23 mouse cellular contexts compared by ENCODE assay signal in the genomic region with DNA sequence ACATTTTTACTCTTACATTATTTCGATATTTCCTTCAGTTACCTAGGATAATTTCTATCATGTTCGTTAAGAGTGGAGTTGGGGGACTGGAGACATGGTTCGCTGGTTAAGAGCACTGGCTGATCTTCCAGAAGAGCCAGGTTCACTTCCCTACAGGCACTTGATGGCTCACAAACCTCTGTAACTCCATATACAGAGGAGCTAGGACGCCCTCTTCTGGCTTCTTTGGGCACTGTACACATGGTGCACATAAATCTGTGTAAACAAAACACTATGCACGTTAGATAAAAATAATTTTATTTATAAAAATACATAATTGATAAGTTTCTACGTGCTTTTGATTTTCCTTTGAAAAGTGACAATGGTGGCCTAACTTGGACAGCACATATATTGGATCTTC.
DNase-seq lines count a peak whose midpoint lies in the region; ATAC-seq and TF ChIP-seq lines count a peak whose summit lies in the region.
"Had no signal": no experiment of that assay in that cellular context is flagged by ENCODE, and none has a peak within 500 bp of the region (broad histone marks: within the 10 kb centered on the region; RNA-seq: fewer than 3 reads in every experiment).

No protein-coding gene starts in this region.

- peak; percentile 52 for TF ChIP-seq CTCF in intestine, postnatal 0 days (IDR thresholded peaks at IDR 0.05; ENCODE audit: low read depth)

- no peaks in the 10 kb centered on the region for H3K4me1 ChIP-seq in intestine, postnatal 0 days (replicated peaks; ENCODE audit: control insufficient read depth, insufficient read depth, low read length)
- H3K4me1 ChIP-seq in intestine, embryonic 15.5 days (replicated peaks): no peaks in the 10 kb centered on the region
- H3K4me1 ChIP-seq in ES-E14 (ENCODE audit: control insufficient read depth in 2 of 2, insufficient read depth in 2 of 2, low read length in 2 of 2, poor library complexity in 1 of 2): no peaks in the 10 kb centered on the region
- H3K4me1 ChIP-seq: forebrain, embryonic 10.5 days; megakaryocyte, embryonic 14.5 days; midbrain, embryonic 13.5 days; neural tube, embryonic 13.5 days had no signal

- H3K27ac ChIP-seq in intestine, postnatal 0 days (ENCODE audit: low read depth, low read length): no peak overlapping the region
- H3K27ac ChIP-seq in intestine, embryonic 15.5 days: no peak overlapping the region
- H3K27ac ChIP-seq in ES-E14 (ENCODE audit: insufficient read depth, low read depth, low read length, poor library complexity, severe bottlenecking): no peak overlapping the region
- H3K27ac ChIP-seq: forebrain, embryonic 10.5 days; heart, embryonic 13.5 days; hindbrain, embryonic 14.5 days; limb, embryonic 12.5 days; midbrain, embryonic 13.5 days; neural tube, embryonic 13.5 days had no signal

- H3K9ac ChIP-seq in intestine, postnatal 0 days (ENCODE audit: low read depth, low read length): no peak overlapping the region
- H3K9ac ChIP-seq in intestine, embryonic 15.5 days: no peak overlapping the region
- no peak overlapping the region for H3K9ac ChIP-seq in ES-E14 (ENCODE audit: insufficient read depth, low read depth, low read length, poor library complexity, severe bottlenecking)
- H3K9ac ChIP-seq: heart, embryonic 13.5 days; hindbrain, embryonic 14.5 days; limb, embryonic 12.5 days; liver, postnatal 0 days; midbrain, embryonic 13.5 days; neural tube, embryonic 13.5 days had no signal

- DNase-seq in lung, postnatal 36 days: peak; percentile 22
- DNase-seq in lung, adult 18-20 months: no peak
- DNase-seq in ES-E14 (ENCODE audit: low read depth, low spot score): peak; percentile 20
- DNase-seq in urinary bladder, adult 18-20 months (ENCODE audit: low spot score in 2 of 2): no peak
- DNase-seq: adrenal gland, postnatal 10 days; cerebellum, adult 18-20 months; cerebellum, postnatal 14 days; kidney, adult 9 months; liver, postnatal 0 days; right cerebral cortex, postnatal 4 days; thymus, postnatal 36 days had no signal

- WGBS in intestine, postnatal 0 days: 83% methylated on average over 6 of the region's 6 CpGs
- WGBS in intestine, embryonic 15.5 days: 77% methylated on average over 6 of the region's 6 CpGs

- in situ Hi-C loops in ES-E14 (cut with MboI; ENCODE audit: low sequenced_read_pairs in 2 of 2, unreplicated experiment in 2 of 2): no loop called here

- no peaks in the 10 kb centered on the region for H3K9me3 ChIP-seq in intestine, postnatal 0 days (ENCODE audit: control insufficient read depth)
- no peaks in the 10 kb centered on the region for H3K9me3 ChIP-seq in intestine, embryonic 15.5 days
- H3K9me3 ChIP-seq in ES-E14 (ENCODE audit: control insufficient read depth, insufficient read depth, low read depth, low read length): no peaks in the 10 kb centered on the region
- H3K9me3 ChIP-seq: forebrain, embryonic 10.5 days; G1E; heart, embryonic 13.5 days; limb, embryonic 12.5 days; megakaryocyte, embryonic 14.5 days; midbrain, embryonic 13.5 days; neural tube, embryonic 13.5 days had no signal

- H3K36me3 ChIP-seq in intestine, postnatal 0 days (ENCODE audit: control insufficient read depth, insufficient read depth): no peaks in the 10 kb centered on the region; the same call in 1 of the 2 replicates
- no peaks in the 10 kb centered on the region for H3K36me3 ChIP-seq in intestine, embryonic 15.5 days
- no peaks in the 10 kb centered on the region for H3K36me3 ChIP-seq in ES-E14 (ENCODE audit: control insufficient read depth, insufficient read depth, low read length, poor library complexity, severe bottlenecking)
- H3K36me3 ChIP-seq: forebrain, embryonic 10.5 days; G1E; heart, embryonic 13.5 days; limb, embryonic 12.5 days; midbrain, embryonic 13.5 days; neural tube, embryonic 13.5 days had no signal

- H3K4me3 ChIP-seq in intestine, postnatal 0 days (ENCODE audit: low read depth, low read length): no peak overlapping the region
- H3K4me3 ChIP-seq in intestine, embryonic 15.5 days (replicated peaks): no peak overlapping the region
- H3K4me3 ChIP-seq in ES-E14 (ENCODE audit: insufficient read depth in 1 of 2, low read depth in 1 of 2, low read length in 2 of 2, poor library complexity in 1 of 2, severe bottlenecking in 1 of 2): no peak overlapping the region
- H3K4me3 ChIP-seq: forebrain, embryonic 10.5 days; heart, embryonic 13.5 days; limb, embryonic 12.5 days; megakaryocyte, embryonic 14.5 days; midbrain, embryonic 13.5 days; neural tube, embryonic 13.5 days had no signal

- no peak overlapping the region for H3K4me2 ChIP-seq in intestine, postnatal 0 days (replicated peaks; ENCODE audit: low read depth)
- no peak overlapping the region for H3K4me2 ChIP-seq in intestine, embryonic 15.5 days (replicated peaks)
- H3K4me2 ChIP-seq: heart, embryonic 13.5 days; hindbrain, embryonic 14.5 days; limb, embryonic 12.5 days; liver, embryonic 11.5 days; midbrain, embryonic 13.5 days; neural tube, embryonic 13.5 days had no signal

- no peak for ATAC-seq in intestine, postnatal 0 days
- no peak for ATAC-seq in intestine, embryonic 15.5 days
- no peak for ATAC-seq in granulocyte monocyte progenitor cell, adult 5-6 weeks (replicated peaks; ENCODE audit: poor library complexity, severe bottlenecking)
- ATAC-seq: liver, postnatal 0 days; midbrain, embryonic 13.5 days had no signal

- no peaks in the 10 kb centered on the region for H3K27me3 ChIP-seq in intestine, postnatal 0 days (replicated peaks; ENCODE audit: control insufficient read depth, insufficient read depth, low read length)
- H3K27me3 ChIP-seq in intestine, embryonic 15.5 days (replicated peaks): no peaks in the 10 kb centered on the region
- H3K27me3 ChIP-seq: heart, embryonic 13.5 days; limb, embryonic 12.5 days; megakaryocyte, embryonic 14.5 days; midbrain, embryonic 13.5 days; neural tube, embryonic 13.5 days had no signal

TF ChIP-seq in ES-E14, 5 proteins besides CTCF, POLR2A, EP300 and RAD21:
- TF ChIP-seq ZC3H11A (IDR thresholded peaks at IDR 0.05; ENCODE audit: borderline replicate concordance, low read depth, low read length) (peak; percentile 30; the same call in 1 of the 2 replicates), ZNF384 (IDR thresholded peaks at IDR 0.05; ENCODE audit: low read depth, low read length) (no peak), MAFK (IDR thresholded peaks at IDR 0.05; ENCODE audit: insufficient read depth, low read depth, low read length) (no peak)
TF ChIP-seq in ES-E14: peak in this region for 1.

Comparison
In these comparisons a context has a peak if more than half of its experiments do, and no peak if none do; other contexts are left out.
1. DNase-seq: peak in lung, postnatal 36 days (single experiment) and ES-E14 (single experiment); none in lung, adult 18-20 months (0 of 2) and urinary bladder, adult 18-20 months (0 of 2).